In the genomic region with DNA sequence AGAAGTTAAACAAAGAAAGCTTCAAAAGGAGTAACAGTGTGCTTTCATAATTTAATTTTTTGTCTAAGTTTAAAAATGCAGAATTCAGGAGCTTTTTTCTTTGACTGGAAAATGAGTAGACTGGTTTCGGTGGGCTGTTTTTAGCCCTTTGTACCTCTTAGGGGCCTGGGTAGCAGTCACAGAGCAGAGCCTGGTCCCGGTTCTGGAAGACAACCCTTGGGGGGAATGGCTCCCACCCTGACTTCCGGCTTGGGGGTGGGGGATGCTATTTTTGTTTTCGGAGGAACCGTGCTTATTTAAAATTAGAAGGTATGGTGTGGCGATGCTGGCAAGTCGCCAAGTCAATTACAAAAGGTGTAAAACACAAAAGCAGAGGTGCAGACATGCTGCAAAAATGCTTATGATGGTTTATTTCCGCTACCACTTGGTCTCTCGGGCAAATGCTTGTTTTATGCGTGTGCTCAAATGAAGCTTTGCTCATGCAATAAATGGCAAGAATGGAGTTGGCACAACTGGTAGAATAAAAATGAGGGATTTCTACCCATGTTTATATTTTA, we compare ENCODE assay signal across 12 mouse cellular contexts. TPM values are rescaled to one million over a fixed set of nuclear protein-coding genes. Genes with fewer than 3 reads are reported as not detected.
DNase-seq lines count a peak whose midpoint lies in the region; ATAC-seq and TF ChIP-seq lines count a peak whose summit lies in the region.
"Had no signal": no experiment of that assay in that cellular context is flagged by ENCODE, and none has a peak within 500 bp of the region (broad histone marks: within the 10 kb centered on the region; RNA-seq: fewer than 3 reads in every experiment).

No protein-coding gene starts in this region.

- no peaks in the 10 kb centered on the region for H3K9me3 ChIP-seq in heart, embryonic 15.5 days (replicated peaks)
- H3K9me3 ChIP-seq in limb, embryonic 11.5 days (ENCODE audit: control insufficient read depth, low read length) = no peaks in the 10 kb centered on the region
- H3K9me3 ChIP-seq in limb, embryonic 10.5 days (replicated peaks) = no peaks in the 10 kb centered on the region
- no peaks in the 10 kb centered on the region for H3K9me3 ChIP-seq in forebrain, postnatal 0 days (ENCODE audit: low read length)
- no peaks in the 10 kb centered on the region for H3K9me3 ChIP-seq in midbrain, embryonic 15.5 days
- H3K9me3 ChIP-seq: liver, embryonic 12.5 days had no signal

- H3K27ac ChIP-seq in heart, embryonic 15.5 days = peak overlapping the region; percentile 73
- no peak overlapping the region for H3K27ac ChIP-seq in limb, embryonic 11.5 days (replicated peaks; ENCODE audit: low read depth, low read length)
- H3K27ac ChIP-seq in limb, embryonic 10.5 days = no peak overlapping the region
- peak overlapping the region; percentile 71 for H3K27ac ChIP-seq in forebrain, postnatal 0 days (ENCODE audit: low read depth, low read length)
- peak overlapping the region; percentile 65 for H3K27ac ChIP-seq in midbrain, embryonic 15.5 days
- H3K27ac ChIP-seq: liver, embryonic 12.5 days; macrophage had no signal

- H3K36me3 ChIP-seq in heart, embryonic 15.5 days = no peaks in the 10 kb centered on the region
- no peaks in the 10 kb centered on the region for H3K36me3 ChIP-seq in limb, embryonic 11.5 days (ENCODE audit: control insufficient read depth, insufficient read depth, low read length)
- no peaks in the 10 kb centered on the region for H3K36me3 ChIP-seq in limb, embryonic 10.5 days
- H3K36me3 ChIP-seq in forebrain, postnatal 0 days (ENCODE audit: insufficient read depth) = no peaks in the 10 kb centered on the region
- H3K36me3 ChIP-seq in midbrain, embryonic 15.5 days (replicated peaks) = no peaks in the 10 kb centered on the region
- H3K36me3 ChIP-seq: liver, embryonic 12.5 days had no signal

- no peaks in the 10 kb centered on the region for H3K27me3 ChIP-seq in heart, embryonic 15.5 days
- H3K27me3 ChIP-seq in limb, embryonic 11.5 days (ENCODE audit: control insufficient read depth, insufficient read depth, low read length) = no peaks in the 10 kb centered on the region
- no peaks in the 10 kb centered on the region for H3K27me3 ChIP-seq in limb, embryonic 10.5 days (ENCODE audit: low read depth, poor library complexity, severe bottlenecking)
- H3K27me3 ChIP-seq in forebrain, postnatal 0 days (ENCODE audit: insufficient read depth, low read length) = no peaks in the 10 kb centered on the region
- no peaks in the 10 kb centered on the region for H3K27me3 ChIP-seq in midbrain, embryonic 15.5 days (replicated peaks)

- intact Hi-C loops in heart, postnatal 25 days (cut with DNase I) = no loop called here

- no peak for TF ChIP-seq CTCF in forebrain, postnatal 0 days (IDR thresholded peaks at IDR 0.05; ENCODE audit: low read depth)

- peak overlapping the region; percentile 41 for H3K4me2 ChIP-seq in heart, embryonic 15.5 days
- no peak overlapping the region for H3K4me2 ChIP-seq in limb, embryonic 11.5 days (ENCODE audit: low read depth, severe bottlenecking)
- H3K4me2 ChIP-seq in forebrain, postnatal 0 days (ENCODE audit: low read depth) = peak overlapping the region; percentile 24
- no peak overlapping the region for H3K4me2 ChIP-seq in midbrain, embryonic 15.5 days
- H3K4me2 ChIP-seq: liver, embryonic 12.5 days had no signal

- 43% methylated on average over 10 of the region's 10 CpGs for WGBS in heart, embryonic 15.5 days
- 74% methylated on average over 10 of the region's 10 CpGs for WGBS in limb, embryonic 11.5 days
- WGBS in limb, embryonic 10.5 days = 86% methylated on average over 10 of the region's 10 CpGs
- 33% methylated on average over 10 of the region's 10 CpGs for WGBS in forebrain, postnatal 0 days
- 56% methylated on average over 10 of the region's 10 CpGs for WGBS in midbrain, embryonic 15.5 days

- H3K4me3 ChIP-seq in heart, embryonic 15.5 days = no peak overlapping the region
- H3K4me3 ChIP-seq in limb, embryonic 11.5 days (ENCODE audit: low read depth, low read length) = no peak overlapping the region
- no peak overlapping the region for H3K4me3 ChIP-seq in limb, embryonic 10.5 days
- H3K4me3 ChIP-seq in forebrain, postnatal 0 days (ENCODE audit: low read depth, low read length) = no peak overlapping the region
- no peak overlapping the region for H3K4me3 ChIP-seq in midbrain, embryonic 15.5 days
- H3K4me3 ChIP-seq: liver, embryonic 12.5 days had no signal

- DNase-seq in heart, postnatal 25 days (ENCODE audit: low spot score) = no peak
- DNase-seq in limb, embryonic 11.5 days (ENCODE audit: low spot score) = peak; percentile 30
- DNase-seq in limb, embryonic 10.5 days (ENCODE audit: low spot score) = no peak
- DNase-seq in forebrain, postnatal 0 days = peak; percentile 62
- no peak for DNase-seq in layer of hippocampus, adult 9-11 months
- DNase-seq: adrenal gland, postnatal 14 days; gastrocnemius, postnatal 25 days; kidney, postnatal 14 days had no signal

- no peak for ATAC-seq in heart, embryonic 15.5 days (replicated peaks; ENCODE audit: insufficient number of reproducible peaks, insufficient read depth, low FRiP score, low read depth)
- no peak for ATAC-seq in limb, embryonic 11.5 days (ENCODE audit: insufficient number of reproducible peaks, low FRiP score, low TSS enrichment, low read depth)
- ATAC-seq in forebrain, postnatal 0 days = peak; percentile 54; the same call in 1 of the 2 replicates
- ATAC-seq in midbrain, embryonic 15.5 days (replicated peaks) = no peak
- ATAC-seq: liver, embryonic 12.5 days had no signal

- H3K9ac ChIP-seq in heart, embryonic 15.5 days = no peak overlapping the region
- H3K9ac ChIP-seq in limb, embryonic 11.5 days (ENCODE audit: low read length) = no peak overlapping the region
- peak overlapping the region; percentile 31; the same call in 1 of the 2 replicates for H3K9ac ChIP-seq in forebrain, postnatal 0 days
- no peak overlapping the region for H3K9ac ChIP-seq in midbrain, embryonic 15.5 days
- H3K9ac ChIP-seq: liver, embryonic 12.5 days had no signal

- peaks cover 25% of the 10 kb centered on the region for H3K4me1 ChIP-seq in heart, embryonic 15.5 days (replicated peaks)
- peaks cover 5% of the 10 kb centered on the region for H3K4me1 ChIP-seq in limb, embryonic 11.5 days (ENCODE audit: control insufficient read depth, insufficient read depth, low read length)
- H3K4me1 ChIP-seq in limb, embryonic 10.5 days = peaks cover 16% of the 10 kb centered on the region
- H3K4me1 ChIP-seq in forebrain, postnatal 0 days (ENCODE audit: insufficient read depth) = peaks cover 10% of the 10 kb centered on the region; the same call in 1 of the 2 replicates
- H3K4me1 ChIP-seq in midbrain, embryonic 15.5 days = peaks cover 12% of the 10 kb centered on the region

RNA-seq across cellular contexts. Expression of gene Homer2, which starts 34.5 kb away (rescaled TPM):
- 59.5 and 63.4 TPM in 2 replicates for polyA plus RNA-seq in heart, embryonic 15.5 days (2015; fragmentation: Nextera tagmentation; extraction: Ambion mirVana)
- total RNA-seq in heart, postnatal 25 days (2021) = 100 to 1,000 TPM; 102 to 112 TPM
- 33.5 and 36.0 TPM in 2 replicates for polyA plus RNA-seq in limb, embryonic 11.5 days (2014; fragmentation: Nextera tagmentation; extraction: Ambion mirVana)
- 14.3 and 23.3 TPM in 2 replicates for polyA plus RNA-seq in limb, embryonic 10.5 days (2016; fragmentation: Nextera tagmentation; extraction: Ambion mirVana)
- 23.9 and 27.9 TPM in 2 replicates for total RNA-seq in forebrain, postnatal 0 days (2014; rRNA removed)
- 23.5 and 28.8 TPM in 2 replicates for polyA plus RNA-seq in forebrain, postnatal 0 days (2015; fragmentation: Nextera tagmentation; extraction: Ambion mirVana)
- polyA plus RNA-seq in midbrain, embryonic 15.5 days (2015; fragmentation: Nextera tagmentation; extraction: Ambion mirVana) = 21.8 and 24.6 TPM in 2 replicates
- polyA plus RNA-seq: macrophage had no signal

Comparison
In these comparisons a context has a peak if more than half of its experiments do, and no peak if none do; other contexts are left out.
1. DNase-seq: peak in limb, embryonic 11.5 days (single experiment) and forebrain, postnatal 0 days (single experiment); none in heart, postnatal 25 days (single experiment), limb, embryonic 10.5 days (single experiment) and layer of hippocampus, adult 9-11 months (single experiment).
2. H3K27ac ChIP-seq: peak in heart, embryonic 15.5 days (single experiment), forebrain, postnatal 0 days (single experiment) and midbrain, embryonic 15.5 days (single experiment); none in limb, embryonic 11.5 days (single experiment) and limb, embryonic 10.5 days (single experiment).
3. H3K4me2 ChIP-seq: peak in heart, embryonic 15.5 days (single experiment) and forebrain, postnatal 0 days (single experiment); none in limb, embryonic 11.5 days (single experiment) and midbrain, embryonic 15.5 days (single experiment).